ENCODE assay signal across 26 mouse cellular contexts in the genomic region with DNA sequence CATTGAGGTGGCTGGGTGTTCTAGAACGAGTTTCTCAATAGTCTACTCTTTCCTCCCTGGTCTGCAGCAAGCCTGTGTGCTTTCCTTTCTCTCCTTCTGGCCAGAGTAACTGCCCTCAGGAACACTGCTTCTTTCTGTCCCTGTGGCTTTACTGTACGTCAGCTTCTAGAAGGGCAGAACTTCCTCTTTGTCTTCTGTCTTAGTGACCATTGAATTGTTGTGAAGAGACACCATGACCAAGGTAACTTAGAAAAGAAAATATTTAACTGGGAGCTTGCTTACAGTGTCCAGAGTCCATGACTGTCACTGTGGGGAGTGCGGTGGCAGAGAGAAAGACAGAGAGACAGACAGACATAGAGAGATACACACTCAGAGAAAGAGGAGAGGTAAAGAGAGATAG. TPM values are rescaled to one million over a fixed set of nuclear protein-coding genes. Genes with fewer than 3 reads are reported as not detected.
DNase-seq lines count a peak whose midpoint lies in the region; ATAC-seq and TF ChIP-seq lines count a peak whose summit lies in the region.
"Had no signal": no experiment of that assay in that cellular context is flagged by ENCODE, and none has a peak within 500 bp of the region (broad histone marks: within the 10 kb centered on the region; RNA-seq: fewer than 3 reads in every experiment).

No protein-coding gene starts in this region.

- 30% methylated on average over 3 of the region's 3 CpGs for WGBS in liver, embryonic 15.5 days (ENCODE audit: insufficient replicate concordance)
- 34% methylated on average over 3 of the region's 3 CpGs for WGBS in liver, postnatal 0 days (ENCODE audit: insufficient replicate concordance)

- no peak for ATAC-seq in liver, embryonic 15.5 days (ENCODE audit: insufficient read depth)
- ATAC-seq in liver, postnatal 0 days, result peak; percentile 51; the same call in 1 of the 2 replicates
- ATAC-seq: activated CD4-positive, CD25-positive, alpha-beta regulatory T cell, adult 4 months; inflammation-experienced regulatory T-cells, adult 6 months had no signal

- TF ChIP-seq CTCF in liver, postnatal 0 days (IDR thresholded peaks at IDR 0.05; ENCODE audit: low read depth), result no peak

- H3K4me2 ChIP-seq in liver, embryonic 15.5 days, result no peak overlapping the region
- no peak overlapping the region for H3K4me2 ChIP-seq in liver, postnatal 0 days (ENCODE audit: low read depth, low read length)
- H3K4me2 ChIP-seq: embryonic facial prominence, embryonic 15.5 days; forebrain, embryonic 12.5 days; hindbrain, embryonic 15.5 days; lung, embryonic 14.5 days; midbrain, embryonic 12.5 days had no signal

- no peak for TF ChIP-seq EP300 in liver, postnatal 0 days (IDR thresholded peaks at IDR 0.05; ENCODE audit: low read depth)

- H3K4me1 ChIP-seq in liver, embryonic 15.5 days (replicated peaks), result peaks cover 12% of the 10 kb centered on the region
- H3K4me1 ChIP-seq in liver, postnatal 0 days (ENCODE audit: insufficient read depth), result 0 out of 2 replicates have a peak, but pooled peaks cover under 1% of the 10 kb centered on the region
- H3K4me1 ChIP-seq: embryonic facial prominence, embryonic 15.5 days; forebrain, embryonic 12.5 days; midbrain, embryonic 12.5 days had no signal

- peaks cover 1% of the 10 kb centered on the region; the same call in 1 of the 2 replicates for H3K27me3 ChIP-seq in liver, embryonic 15.5 days
- no peaks in the 10 kb centered on the region for H3K27me3 ChIP-seq in liver, postnatal 0 days (ENCODE audit: insufficient read depth, low read length)
- H3K27me3 ChIP-seq: embryonic facial prominence, embryonic 15.5 days; forebrain, embryonic 12.5 days; hindbrain, embryonic 15.5 days; midbrain, embryonic 12.5 days had no signal

- no peaks in the 10 kb centered on the region for H3K9me3 ChIP-seq in liver, embryonic 15.5 days (replicated peaks)
- no peaks in the 10 kb centered on the region for H3K9me3 ChIP-seq in liver, postnatal 0 days (ENCODE audit: low read length)
- H3K9me3 ChIP-seq: embryonic facial prominence, embryonic 10.5 days; embryonic facial prominence, embryonic 15.5 days; forebrain, embryonic 12.5 days; hindbrain, embryonic 10.5 days; hindbrain, embryonic 15.5 days; megakaryocyte, embryonic 14.5 days; midbrain, embryonic 12.5 days had no signal

- H3K36me3 ChIP-seq in liver, embryonic 15.5 days (replicated peaks), result no peaks in the 10 kb centered on the region
- peaks cover 12% of the 10 kb centered on the region for H3K36me3 ChIP-seq in liver, postnatal 0 days (replicated peaks; ENCODE audit: insufficient read depth, low read length)
- H3K36me3 ChIP-seq: embryonic facial prominence, embryonic 10.5 days; embryonic facial prominence, embryonic 15.5 days; forebrain, embryonic 12.5 days; hindbrain, embryonic 10.5 days; hindbrain, embryonic 15.5 days; midbrain, embryonic 12.5 days had no signal

- no peak overlapping the region for H3K9ac ChIP-seq in liver, embryonic 15.5 days
- no peak overlapping the region for H3K9ac ChIP-seq in liver, postnatal 0 days (replicated peaks)
- H3K9ac ChIP-seq: embryonic facial prominence, embryonic 15.5 days; forebrain, embryonic 12.5 days; hindbrain, embryonic 15.5 days; lung, embryonic 14.5 days; midbrain, embryonic 12.5 days had no signal

- no peak overlapping the region for H3K4me3 ChIP-seq in liver, embryonic 15.5 days (replicated peaks)
- no peak overlapping the region for H3K4me3 ChIP-seq in liver, postnatal 0 days (ENCODE audit: low read depth, low read length)
- H3K4me3 ChIP-seq: embryonic facial prominence, embryonic 10.5 days; embryonic facial prominence, embryonic 15.5 days; forebrain, embryonic 12.5 days; hindbrain, embryonic 10.5 days; hindbrain, embryonic 15.5 days; megakaryocyte, embryonic 14.5 days; midbrain, embryonic 12.5 days had no signal

- H3K27ac ChIP-seq in liver, embryonic 15.5 days (replicated peaks), result peak overlapping the region; percentile 19; the same call in 1 of the 2 replicates
- H3K27ac ChIP-seq in liver, postnatal 0 days (ENCODE audit: low read depth), result peak overlapping the region; percentile 35; the same call in 1 of the 2 replicates
- H3K27ac ChIP-seq: embryonic facial prominence, embryonic 10.5 days; embryonic facial prominence, embryonic 15.5 days; forebrain, embryonic 12.5 days; hindbrain, embryonic 10.5 days; hindbrain, embryonic 15.5 days; midbrain, embryonic 12.5 days had no signal

- DNase-seq in kidney, adult 9 months, result peak; percentile 60
- no peak for DNase-seq in kidney, postnatal 10 days
- DNase-seq in liver, result no peak
- DNase-seq in liver, postnatal 0 days, result no peak
- no peak for DNase-seq in lung, postnatal 25 days (ENCODE audit: low spot score)
- DNase-seq in T-cell, adult 2 months (ENCODE audit: low spot score), result no peak
- DNase-seq: adrenal gland, adult 8-10 months; B cell, adult 2 months; cerebellum, adult 2 months; cerebellum, postnatal 14 days; gastrocnemius, postnatal 10 days; heart, postnatal 14 days; layer of hippocampus, postnatal 36 days; left cerebral cortex, postnatal 4 days; lung, embryonic 14.5 days; lung, postnatal 14 days had no signal

RNA-seq across cellular contexts. Expression of a gene that starts 17.1 kb away (rescaled TPM):
- polyA plus RNA-seq in liver, embryonic 15.5 days (2015; fragmentation: Nextera tagmentation; extraction: Ambion mirVana), result 11.7 and 17.2 TPM in 2 replicates
- polyA plus RNA-seq in liver, postnatal 0 days (2015; fragmentation: Nextera tagmentation; extraction: Ambion mirVana), result 52.2 and 59.7 TPM in 2 replicates

RNA-seq across cellular contexts. Expression of a gene that starts 22.6 kb away (rescaled TPM):
- 3.5 and 4.0 TPM in 2 replicates for polyA plus RNA-seq in liver, embryonic 15.5 days (2015; fragmentation: Nextera tagmentation; extraction: Ambion mirVana)
- polyA plus RNA-seq in liver, postnatal 0 days (2015; fragmentation: Nextera tagmentation; extraction: Ambion mirVana), result 3.8 and 3.9 TPM in 2 replicates
